15 mouse cellular contexts compared by ENCODE assay signal in the genomic region with DNA sequence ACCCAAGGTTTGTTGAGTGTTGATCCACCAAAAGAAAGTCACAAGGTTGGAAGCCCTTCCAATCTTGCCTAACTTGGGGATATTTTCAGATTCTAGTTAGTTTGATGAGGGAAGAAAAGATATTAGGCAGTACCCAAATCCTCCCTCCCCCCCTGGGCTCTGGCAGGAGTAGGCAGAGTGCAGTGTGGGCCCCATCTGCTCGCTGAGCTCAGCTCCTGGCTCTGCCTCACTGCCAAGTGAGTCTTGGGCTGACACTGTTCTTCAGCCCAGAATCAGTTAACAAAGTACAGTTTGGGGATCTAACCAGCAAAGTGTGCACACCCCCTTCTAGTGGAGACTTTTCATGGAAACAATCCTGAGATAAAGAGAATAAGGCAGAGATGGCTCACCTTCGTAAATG. TPM values are rescaled to one million over a fixed set of nuclear protein-coding genes. Genes with fewer than 3 reads are reported as not detected.
DNase-seq lines count a peak whose midpoint lies in the region; ATAC-seq lines count a peak whose summit lies in the region.
"Had no signal": no experiment of that assay in that cellular context is flagged by ENCODE, and none has a peak within 500 bp of the region (broad histone marks: within the 10 kb centered on the region; RNA-seq: fewer than 3 reads in every experiment).

No protein-coding gene starts in this region.

- H3K27ac ChIP-seq in forebrain, embryonic 14.5 days (ENCODE audit: low read depth, low read length): no peak overlapping the region
- H3K27ac ChIP-seq in forebrain, embryonic 11.5 days (ENCODE audit: low read depth, low read length): no peak overlapping the region
- H3K27ac ChIP-seq: midbrain, embryonic 15.5 days; neural tube, embryonic 15.5 days had no signal

- no peak overlapping the region for H3K9ac ChIP-seq in forebrain, embryonic 14.5 days (ENCODE audit: low read length)
- H3K9ac ChIP-seq in forebrain, embryonic 11.5 days (ENCODE audit: low read length): no peak overlapping the region
- H3K9ac ChIP-seq: midbrain, embryonic 15.5 days; neural tube, embryonic 15.5 days had no signal

- 60% methylated on average over 2 of the region's 2 CpGs for WGBS in forebrain, embryonic 14.5 days
- 69% methylated on average over 2 of the region's 2 CpGs for WGBS in forebrain, embryonic 11.5 days

- no peaks in the 10 kb centered on the region for H3K36me3 ChIP-seq in forebrain, embryonic 14.5 days (ENCODE audit: control insufficient read depth, insufficient read depth, low read length)
- no peaks in the 10 kb centered on the region for H3K36me3 ChIP-seq in forebrain, embryonic 11.5 days (ENCODE audit: control insufficient read depth, insufficient read depth, low read length)
- H3K36me3 ChIP-seq: midbrain, embryonic 15.5 days; neural tube, embryonic 15.5 days had no signal

- DNase-seq in forebrain, embryonic 14.5 days (ENCODE audit: low spot score): peak; percentile 61
- no peak for DNase-seq in forebrain, embryonic 11.5 days (ENCODE audit: low spot score)
- DNase-seq in left cerebral cortex, postnatal 25 days (ENCODE audit: low spot score in 2 of 2): peak; percentile 28 to 64
- no peak for DNase-seq in left cerebral cortex, postnatal 10 days (ENCODE audit: extremely low spot score in 1 of 2, low spot score in 2 of 2)
- peak; percentile 80 to 88 for DNase-seq in layer of hippocampus, adult 18-20 months (ENCODE audit: low spot score in 2 of 2)
- DNase-seq in right cerebral cortex, postnatal 14 days: peak; percentile 27
- no peak for DNase-seq in retina, embryonic 14.5 days (ENCODE audit: low spot score)
- no peak for DNase-seq in gastrocnemius, adult 8-10 months (ENCODE audit: low spot score in 2 of 2)
- DNase-seq: adrenal gland, adult 2 months; lung, postnatal 14 days had no signal

- H3K4me3 ChIP-seq in forebrain, embryonic 14.5 days (ENCODE audit: low read depth, low read length): no peak overlapping the region
- H3K4me3 ChIP-seq in forebrain, embryonic 11.5 days (ENCODE audit: low read depth, low read length): no peak overlapping the region
- H3K4me3 ChIP-seq: midbrain, embryonic 15.5 days; neural tube, embryonic 15.5 days had no signal

- no peaks in the 10 kb centered on the region for H3K9me3 ChIP-seq in forebrain, embryonic 14.5 days (replicated peaks; ENCODE audit: control insufficient read depth, low read length)
- no peaks in the 10 kb centered on the region for H3K9me3 ChIP-seq in forebrain, embryonic 11.5 days (ENCODE audit: control insufficient read depth, low read length)
- H3K9me3 ChIP-seq: midbrain, embryonic 15.5 days; neural tube, embryonic 15.5 days had no signal

- ATAC-seq in forebrain, embryonic 14.5 days: peak; percentile 72; the same call in 1 of the 2 replicates
- ATAC-seq in forebrain, embryonic 11.5 days (replicated peaks; ENCODE audit: low FRiP score): no peak
- ATAC-seq: midbrain, embryonic 15.5 days had no signal

- H3K4me2 ChIP-seq in forebrain, embryonic 14.5 days (ENCODE audit: low read length): no peak overlapping the region
- H3K4me2 ChIP-seq in forebrain, embryonic 11.5 days (ENCODE audit: low read depth, low read length, severe bottlenecking): no peak overlapping the region
- H3K4me2 ChIP-seq: midbrain, embryonic 15.5 days; neural tube, embryonic 15.5 days had no signal

- H3K27me3 ChIP-seq in forebrain, embryonic 14.5 days (replicated peaks; ENCODE audit: control insufficient read depth, insufficient read depth, low read length): no peaks in the 10 kb centered on the region
- no peaks in the 10 kb centered on the region for H3K27me3 ChIP-seq in forebrain, embryonic 11.5 days (ENCODE audit: control insufficient read depth, insufficient read depth, low read length)
- H3K27me3 ChIP-seq: midbrain, embryonic 15.5 days; neural tube, embryonic 15.5 days had no signal

- no peaks in the 10 kb centered on the region for H3K4me1 ChIP-seq in forebrain, embryonic 14.5 days (ENCODE audit: control insufficient read depth, insufficient read depth, low read length)
- H3K4me1 ChIP-seq in forebrain, embryonic 11.5 days (replicated peaks; ENCODE audit: control insufficient read depth, insufficient read depth, low read length): no peaks in the 10 kb centered on the region
- H3K4me1 ChIP-seq: midbrain, embryonic 15.5 days; neural tube, embryonic 15.5 days had no signal

- intact Hi-C loops in left cerebral cortex, postnatal 25 days (cut with DNase I): no loop called here
- intact Hi-C loops in left cerebral cortex, postnatal 10 days (cut with DNase I): no loop called here

RNA-seq across cellular contexts. Expression of a gene that starts 12.5 kb away (rescaled TPM):
- 29.7 and 35.5 TPM in 2 replicates for polyA plus RNA-seq in forebrain, embryonic 14.5 days (2014; fragmentation: Nextera tagmentation; extraction: Ambion mirVana)
- 11.0 and 11.5 TPM in 2 replicates for polyA plus RNA-seq in forebrain, embryonic 11.5 days (2014; fragmentation: Nextera tagmentation; extraction: Ambion mirVana)
- total RNA-seq in left cerebral cortex, postnatal 25 days (2021): 10 to 100 TPM; 11.8 to 14.4 TPM
- total RNA-seq in left cerebral cortex, postnatal 10 days (2021): 10 to 100 TPM; 10.2 to 20.9 TPM
- 10 to 100 TPM; 12.6 to 13.3 TPM for total RNA-seq in layer of hippocampus, adult 18-20 months (2021)
- 1 to 10 TPM; 4.0 to 9.3 (median 6.5) TPM for total RNA-seq in gastrocnemius, adult 8-10 months (2022)
- total RNA-seq: hematopoietic stem cell, adult 5-6 weeks had no signal

RNA-seq across cellular contexts. Expression of a gene that starts 28.6 kb away (rescaled TPM):
- polyA plus RNA-seq in forebrain, embryonic 14.5 days (2014; fragmentation: Nextera tagmentation; extraction: Ambion mirVana): 0.14 and 0.19 TPM in 2 replicates
- 0.16 and 0.17 TPM in 2 replicates for polyA plus RNA-seq in forebrain, embryonic 11.5 days (2014; fragmentation: Nextera tagmentation; extraction: Ambion mirVana)
- not detected for total RNA-seq in left cerebral cortex, postnatal 25 days (2021)
- total RNA-seq in left cerebral cortex, postnatal 10 days (2021): under 1 TPM in 1 of 2 experiments, not detected in 1; 0.30 TPM
- not detected for total RNA-seq in layer of hippocampus, adult 18-20 months (2021)
- not detected for total RNA-seq in gastrocnemius, adult 8-10 months (2022)
- total RNA-seq: hematopoietic stem cell, adult 5-6 weeks had no signal
- polyA plus RNA-seq: midbrain, embryonic 15.5 days had no signal

RNA-seq across cellular contexts. Expression of a gene that starts 37.8 kb away (rescaled TPM):
- not detected in 2 replicates for polyA plus RNA-seq in forebrain, embryonic 14.5 days (2014; fragmentation: Nextera tagmentation; extraction: Ambion mirVana)
- not detected in 2 replicates for polyA plus RNA-seq in forebrain, embryonic 11.5 days (2014; fragmentation: Nextera tagmentation; extraction: Ambion mirVana)
- total RNA-seq in left cerebral cortex, postnatal 25 days (2021): not detected
- not detected for total RNA-seq in left cerebral cortex, postnatal 10 days (2021)
- total RNA-seq in layer of hippocampus, adult 18-20 months (2021): not detected
- not detected for total RNA-seq in gastrocnemius, adult 8-10 months (2022)
- total RNA-seq: adrenal gland, adult 2 months; hematopoietic stem cell, adult 5-6 weeks; liver, adult 2 months had no signal
- polyA plus RNA-seq: adrenal gland, adult 2 months; gonadal fat pad, adult 2 months; liver, adult 2 months; midbrain, embryonic 15.5 days; neural tube, embryonic 15.5 days had no signal

Comparison
In these comparisons a context has a peak if more than half of its experiments do, and no peak if none do; other contexts are left out.
1. DNase-seq: peak in forebrain, embryonic 14.5 days (single experiment), left cerebral cortex, postnatal 25 days (2 of 2), layer of hippocampus, adult 18-20 months (2 of 2) and right cerebral cortex, postnatal 14 days (single experiment); none in forebrain, embryonic 11.5 days (single experiment), left cerebral cortex, postnatal 10 days (0 of 2), retina, embryonic 14.5 days (single experiment) and gastrocnemius, adult 8-10 months (0 of 2).